Mouse (Mus musculus): ENCODE results near the gene Zscan5b. TPM values are rescaled to one million over a fixed set of nuclear protein-coding genes. Genes with fewer than 3 reads are reported as not detected.
"Not testable (repeated sequence)": the region's sequence is repeated elsewhere in the genome, so short reads cannot be mapped to it uniquely, and the experiment has no call there.

Zscan5b gene
- total RNA-seq, 1 experiment from 2014 or later: not detected

DNA sequence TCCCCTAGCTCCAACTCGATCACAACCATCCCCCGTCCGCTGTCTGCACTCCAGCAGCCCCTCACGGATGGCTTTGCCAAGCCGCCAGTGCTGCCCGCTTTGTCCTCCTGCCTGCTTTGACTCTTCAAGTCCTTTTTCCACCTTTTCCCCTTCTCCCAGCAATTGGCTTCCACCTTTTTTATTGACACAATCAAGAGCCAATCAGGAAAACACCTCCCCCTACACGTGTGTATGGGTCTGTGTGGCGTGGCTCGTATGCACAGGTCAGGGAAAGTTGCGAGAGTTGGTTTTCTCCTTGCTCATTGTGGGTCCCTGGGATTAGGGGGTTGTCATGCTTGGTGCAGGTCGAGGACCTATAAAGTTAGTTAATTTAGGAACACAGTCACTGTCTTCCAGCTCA, 17.7 kb downstream of the Zscan5b start:
- no peak for ATAC-seq (replicated peaks; ENCODE audit: insufficient number of reproducible peaks, low FRiP score, low TSS enrichment, poor library complexity, severe bottlenecking)

DNA sequence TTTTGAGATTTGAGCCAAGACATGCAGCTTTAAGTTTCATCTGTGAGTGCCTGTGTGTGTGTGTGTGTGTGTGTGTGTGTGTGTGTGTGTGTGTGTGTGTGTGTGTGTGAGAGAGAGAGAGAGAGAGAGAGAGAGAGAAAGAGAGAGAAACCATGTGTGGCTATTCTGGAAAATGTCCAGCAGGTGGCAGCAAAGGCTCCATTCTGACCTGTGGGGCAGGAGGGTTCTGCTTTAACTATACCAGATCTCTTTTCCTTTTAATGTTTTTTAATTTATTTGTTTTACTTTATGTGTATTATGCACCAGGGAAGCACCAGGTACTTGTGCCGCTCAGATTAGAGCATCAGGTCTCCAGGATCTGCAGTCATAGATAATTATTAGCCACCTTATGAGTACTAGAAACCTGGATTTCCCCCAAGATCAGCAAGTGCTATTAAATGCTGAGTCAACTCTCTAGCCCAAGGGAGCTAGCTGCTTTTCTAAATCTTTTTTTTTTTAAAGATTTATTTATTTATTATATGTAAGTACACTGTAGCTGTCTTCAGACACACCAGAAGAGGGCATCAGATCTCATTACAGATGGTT, 18.9 kb downstream of the Zscan5b start:
- ATAC-seq (replicated peaks; ENCODE audit: insufficient number of reproducible peaks, low FRiP score, low TSS enrichment, poor library complexity, severe bottlenecking): not testable (repeated sequence)

DNA sequence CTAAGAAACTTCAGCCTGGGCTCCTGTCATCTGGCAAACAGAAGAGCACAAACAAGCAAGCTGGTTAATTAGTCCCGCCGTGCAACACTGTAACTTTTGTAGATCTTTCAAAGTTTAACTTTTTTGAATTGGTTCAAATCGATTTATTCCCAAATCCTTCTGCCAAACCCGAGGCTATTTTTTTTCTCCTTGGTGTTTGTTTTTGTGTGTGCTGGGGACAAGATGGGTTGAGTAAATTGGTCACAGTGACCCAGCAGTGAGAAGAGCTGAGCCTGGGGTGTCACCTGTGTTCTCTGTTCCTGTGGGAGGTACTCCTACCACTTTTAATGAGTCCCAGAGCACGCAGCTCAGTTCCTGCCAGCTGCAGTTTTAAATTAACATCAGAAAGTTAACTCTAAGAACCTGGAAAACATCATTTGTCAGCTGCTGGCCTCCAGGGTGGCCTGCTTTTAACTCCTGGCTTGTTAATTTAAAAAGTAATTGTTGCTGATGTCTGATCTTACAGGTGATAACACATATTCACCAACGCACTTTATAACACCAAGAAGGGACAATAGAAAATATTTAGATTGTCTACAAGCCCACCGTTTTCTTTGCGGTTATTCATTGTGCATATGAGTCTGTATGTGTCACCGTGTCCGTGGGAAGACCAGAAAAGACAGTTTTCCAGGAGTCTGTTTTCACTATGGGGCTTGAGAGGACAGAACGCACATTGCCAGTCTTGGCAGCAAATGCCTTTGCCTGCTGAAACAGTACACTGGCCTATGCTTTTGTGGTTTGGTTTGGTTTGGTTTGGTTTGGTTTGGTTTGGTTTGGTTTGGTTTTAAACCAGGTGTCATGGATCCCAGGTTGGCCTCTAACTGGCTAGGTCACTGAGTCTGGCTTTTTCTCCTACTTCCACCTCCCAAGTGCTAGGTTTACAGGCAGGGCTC, 22.5 kb downstream of the Zscan5b start:
- ATAC-seq (replicated peaks; ENCODE audit: insufficient number of reproducible peaks, low FRiP score, low TSS enrichment, poor library complexity, severe bottlenecking): no peak

DNA sequence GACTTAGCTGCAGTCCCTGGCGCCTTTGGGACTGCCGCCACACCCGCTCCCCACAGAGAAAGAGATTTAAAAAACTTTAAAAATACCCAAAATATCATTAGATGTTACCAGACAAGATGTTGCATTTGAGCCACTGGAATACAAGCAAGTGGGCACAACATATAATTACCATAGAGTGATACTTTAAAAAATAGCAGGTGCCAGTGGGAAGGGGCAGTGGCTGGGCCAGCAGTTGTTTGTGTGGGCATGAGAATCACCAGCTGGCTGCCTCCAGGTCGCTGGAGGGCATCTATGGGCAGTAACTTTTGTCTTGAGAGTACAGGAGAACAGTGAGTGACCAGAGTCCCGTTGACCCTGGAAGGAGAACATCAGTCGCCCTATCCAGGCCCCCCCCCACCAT, 30.3 kb downstream of the Zscan5b start, which contains the start of gene Epp13:
Gene Epp13 (plus strand): TSS at position 301 of the 400 bp plus-strand sequence.
- no peak for ATAC-seq (replicated peaks; ENCODE audit: insufficient number of reproducible peaks, low FRiP score, low TSS enrichment, poor library complexity, severe bottlenecking)

DNA sequence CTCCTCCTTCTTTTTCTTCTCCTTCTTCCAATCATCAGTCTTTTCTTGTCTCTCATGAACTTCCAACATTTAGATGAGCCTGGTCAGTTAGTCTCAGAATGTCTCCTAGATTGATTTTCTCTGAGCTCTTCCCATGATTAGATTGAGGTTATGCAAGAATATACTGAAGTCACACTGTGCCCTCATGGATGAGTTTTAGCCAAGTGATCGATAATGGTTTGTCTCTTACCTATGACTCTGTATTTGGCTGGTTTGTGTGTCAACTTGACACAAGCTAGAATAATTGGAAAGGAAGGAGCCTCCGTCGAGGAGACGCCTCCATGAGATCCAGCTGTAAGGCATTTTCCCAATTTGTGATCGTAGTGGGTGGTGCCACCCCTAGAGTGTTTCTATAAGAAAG, 32.4 kb downstream of the Zscan5b start:
- ATAC-seq (replicated peaks; ENCODE audit: insufficient number of reproducible peaks, low FRiP score, low TSS enrichment, poor library complexity, severe bottlenecking): no peak

DNA sequence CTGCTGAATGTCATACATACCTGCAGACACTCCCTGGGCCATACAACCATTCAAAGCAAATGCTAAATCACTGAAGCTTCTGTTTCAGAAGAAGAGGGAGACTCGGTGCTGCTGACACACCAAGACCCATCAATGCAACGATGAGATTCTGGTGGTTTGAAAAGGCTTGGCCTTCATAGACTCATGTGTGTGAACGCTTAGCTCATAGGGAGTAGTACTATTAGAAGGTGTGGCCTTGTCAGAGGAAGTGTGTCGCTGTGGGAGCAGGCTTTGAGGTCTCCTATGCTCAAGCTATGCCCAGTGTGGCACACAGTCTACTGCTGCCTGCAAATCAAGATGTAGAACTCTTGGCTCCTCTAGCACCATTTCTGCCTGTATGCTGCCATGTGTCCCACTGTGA, 35.3 kb downstream of the Zscan5b start:
- no peak for ATAC-seq (replicated peaks; ENCODE audit: insufficient number of reproducible peaks, low FRiP score, low TSS enrichment, poor library complexity, severe bottlenecking)

DNA sequence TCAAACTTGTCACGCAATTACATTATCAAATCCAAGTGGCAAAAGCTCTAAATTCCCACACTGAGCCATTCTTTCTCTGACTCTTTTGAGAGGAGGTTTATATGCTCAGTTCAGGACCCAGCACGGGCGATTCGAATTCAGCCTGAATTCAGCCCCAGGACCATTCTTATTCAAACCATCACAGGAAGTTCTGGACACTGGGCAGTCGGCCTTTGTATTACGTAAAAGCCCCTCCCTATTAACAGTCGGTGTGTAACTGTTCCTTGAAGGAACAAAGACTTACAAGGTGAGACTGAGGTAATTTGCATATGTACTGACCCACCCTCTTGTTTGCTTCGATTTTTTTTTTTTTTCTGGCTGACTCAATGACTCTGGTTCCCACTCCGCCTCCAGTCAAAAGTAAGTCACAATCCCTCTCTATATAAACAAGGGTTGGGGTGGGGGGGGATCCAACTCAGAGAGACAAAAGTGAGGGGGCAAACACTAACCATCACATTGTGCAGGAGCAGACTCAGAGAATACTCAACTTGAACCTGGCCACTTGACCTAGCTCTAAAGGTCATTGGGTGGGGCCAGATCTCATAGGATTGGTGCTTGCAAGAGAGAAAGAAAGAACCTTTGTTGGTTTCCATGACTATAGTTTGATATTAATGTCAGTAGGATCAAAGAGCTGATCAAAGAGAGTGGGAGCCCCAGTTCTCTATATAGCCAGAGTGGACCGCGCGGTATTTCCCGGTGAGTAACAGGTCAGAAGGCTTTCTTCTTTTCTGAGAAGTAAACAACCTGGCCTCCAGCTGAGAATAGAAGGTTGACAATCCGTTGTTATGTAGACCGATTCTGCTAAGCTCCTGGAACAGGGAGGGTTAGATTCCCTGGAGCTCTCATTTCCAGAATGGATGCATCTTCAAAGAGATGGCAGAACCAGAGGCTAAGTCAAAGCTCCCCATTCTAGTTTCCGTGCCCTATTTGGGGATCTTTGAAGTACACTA, 36.4 kb downstream of the Zscan5b start:
- ATAC-seq (replicated peaks; ENCODE audit: insufficient number of reproducible peaks, low FRiP score, low TSS enrichment, poor library complexity, severe bottlenecking): no peak

DNA sequence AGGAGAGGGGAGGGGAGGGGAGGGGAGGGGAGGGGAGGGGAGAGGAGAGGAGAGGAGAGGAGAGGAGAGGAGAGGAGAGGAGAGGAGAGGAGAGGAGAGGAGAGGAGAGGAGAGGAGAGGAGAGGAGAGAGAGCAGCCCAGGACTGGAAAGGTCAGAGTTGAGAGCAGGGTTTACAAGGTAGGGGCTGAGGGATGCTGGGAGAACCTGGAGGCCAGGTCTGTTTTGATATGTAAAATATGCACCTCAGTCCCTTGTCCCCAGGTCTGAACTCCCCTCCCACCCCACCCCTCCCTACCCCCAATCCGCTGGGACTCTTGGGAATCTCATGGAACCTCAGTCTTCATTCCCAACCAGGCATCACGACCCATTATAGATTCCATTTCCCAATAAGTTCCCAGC, 37.9 kb downstream of the Zscan5b start:
- ATAC-seq (replicated peaks; ENCODE audit: insufficient number of reproducible peaks, low FRiP score, low TSS enrichment, poor library complexity, severe bottlenecking): not testable (repeated sequence)

DNA sequence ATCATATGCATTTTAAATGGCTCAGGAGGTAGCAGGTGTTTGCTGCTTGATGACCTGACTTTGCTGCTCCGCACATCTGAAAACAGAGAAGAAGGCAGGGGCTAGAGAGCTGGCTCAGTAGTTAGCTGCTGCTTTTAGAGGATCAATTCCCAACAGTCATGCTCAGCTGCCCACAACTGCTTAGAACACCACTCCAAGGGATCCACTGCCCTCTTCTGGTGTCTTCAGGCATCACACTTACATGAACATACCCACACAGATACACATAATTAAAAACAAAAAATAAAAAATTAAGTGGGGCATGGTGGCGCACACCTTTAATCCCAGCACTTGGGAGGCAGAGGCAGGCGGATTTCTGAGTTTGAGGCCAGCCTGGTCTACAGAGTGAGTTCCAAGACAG, 40.0 kb downstream of the Zscan5b start:
- ATAC-seq (replicated peaks; ENCODE audit: insufficient number of reproducible peaks, low FRiP score, low TSS enrichment, poor library complexity, severe bottlenecking): no peak

DNA sequence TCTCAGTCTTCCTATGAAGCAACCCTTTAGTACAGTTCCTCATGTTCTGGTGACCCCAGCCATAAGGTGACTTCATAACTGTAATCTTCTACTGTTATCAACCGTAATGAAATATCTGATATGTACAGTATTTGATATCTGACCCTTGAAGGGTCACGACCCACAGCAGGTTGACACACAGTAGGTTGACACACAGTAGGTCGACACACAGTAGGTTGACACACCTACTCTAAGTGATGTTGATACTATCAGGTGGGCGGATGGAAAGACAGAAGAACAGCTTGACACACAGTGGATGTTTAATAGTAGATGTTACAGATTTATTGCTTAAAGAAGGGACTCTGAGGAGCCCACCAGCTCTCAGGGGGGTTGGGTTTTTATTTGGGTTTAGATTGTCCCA, 40.9 kb downstream of the Zscan5b start:
- no peak for ATAC-seq (replicated peaks; ENCODE audit: insufficient number of reproducible peaks, low FRiP score, low TSS enrichment, poor library complexity, severe bottlenecking)

DNA sequence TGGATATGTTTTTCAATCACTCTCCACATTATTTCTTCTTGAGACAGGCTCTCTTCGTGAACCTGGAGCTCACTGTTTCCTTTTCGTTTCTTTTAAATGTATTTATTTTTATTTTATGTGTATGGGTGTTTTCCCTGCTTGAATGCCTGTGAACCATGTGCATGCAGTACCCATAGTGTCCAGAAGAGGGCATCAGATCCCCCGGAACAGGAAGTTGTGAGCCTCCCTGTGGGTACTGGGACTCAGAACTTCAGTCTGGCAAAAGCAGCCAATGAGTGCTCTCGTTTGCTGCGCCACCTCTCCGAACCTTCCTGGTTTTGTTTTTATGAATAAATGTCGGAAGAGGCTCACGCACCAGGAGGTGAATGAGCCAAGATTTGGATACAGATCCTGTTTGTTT, 43.6 kb downstream of the Zscan5b start:
- no peak for ATAC-seq (replicated peaks; ENCODE audit: insufficient number of reproducible peaks, low FRiP score, low TSS enrichment, poor library complexity, severe bottlenecking)

DNA sequence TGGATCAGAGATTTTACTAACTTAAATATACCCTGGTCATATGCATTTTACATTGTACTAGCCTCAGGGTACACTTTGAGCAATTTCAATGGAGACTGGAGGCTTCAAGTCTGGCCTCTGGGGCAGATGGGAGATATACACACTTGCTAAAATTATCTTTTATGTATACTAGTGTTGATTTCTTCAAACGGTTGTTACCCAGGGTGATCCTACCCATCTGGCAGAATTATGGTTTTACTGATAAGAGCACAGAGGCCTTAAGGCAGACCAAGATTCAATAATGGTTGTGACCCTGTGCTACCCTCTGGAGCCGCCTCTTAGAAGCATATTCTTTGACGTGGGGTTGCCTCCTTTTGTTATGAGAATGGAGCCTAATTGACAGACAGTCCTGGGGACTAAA, 55.8 kb downstream of the Zscan5b start:
- ATAC-seq (replicated peaks; ENCODE audit: insufficient number of reproducible peaks, low FRiP score, low TSS enrichment, poor library complexity, severe bottlenecking): no peak

DNA sequence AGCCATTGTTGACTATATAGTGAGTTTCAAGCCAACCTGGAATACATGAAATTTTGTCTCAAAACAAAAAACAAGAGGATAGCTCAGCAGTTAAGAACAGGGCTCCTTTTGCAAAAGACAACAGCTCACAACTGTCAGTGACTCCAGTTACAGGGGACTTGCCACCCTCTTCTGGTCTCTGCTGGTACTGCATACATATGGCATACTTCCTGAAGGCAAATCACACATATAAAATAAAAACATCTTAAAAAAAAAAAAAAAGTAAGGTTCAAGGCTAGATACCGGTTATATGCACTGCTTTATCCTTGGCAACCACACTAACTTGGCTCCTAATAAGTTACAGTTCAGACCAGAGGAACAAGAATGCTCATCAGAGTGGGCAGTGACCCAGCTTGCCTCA, 60.7 kb downstream of the Zscan5b start:
- ATAC-seq (replicated peaks; ENCODE audit: insufficient number of reproducible peaks, low FRiP score, low TSS enrichment, poor library complexity, severe bottlenecking): no peak

DNA sequence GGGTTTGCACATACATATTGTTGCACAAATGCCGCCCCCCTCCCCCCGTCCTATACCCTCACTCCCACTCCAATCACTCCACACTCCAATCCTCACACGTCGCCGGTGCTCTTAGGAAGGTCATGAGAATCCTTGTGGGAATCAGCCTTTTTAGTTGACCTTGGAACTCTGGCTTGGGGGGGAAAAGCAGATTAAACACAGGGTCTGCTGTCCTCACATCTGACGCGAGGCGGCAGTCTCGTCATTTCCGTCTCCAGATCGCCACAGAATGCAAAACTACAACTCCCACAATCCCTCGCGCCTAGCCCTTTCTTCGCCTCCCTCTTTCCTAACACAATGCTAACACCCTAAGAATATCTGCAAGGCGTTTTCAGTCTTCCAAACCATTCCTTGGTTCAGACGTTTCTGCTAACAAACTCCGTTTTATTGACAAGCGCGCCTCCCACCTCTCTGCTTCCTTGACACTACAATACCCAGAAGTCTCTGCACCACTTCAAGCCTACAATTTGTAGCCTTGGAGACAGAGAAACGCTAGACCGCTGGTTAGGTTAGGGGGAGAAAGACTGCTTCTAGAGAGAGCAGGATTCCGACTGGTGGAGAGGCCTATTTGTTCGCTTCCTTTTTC, 61.5 kb downstream of the Zscan5b start:
- peak; percentile 60 for ATAC-seq (replicated peaks; ENCODE audit: insufficient number of reproducible peaks, low FRiP score, low TSS enrichment, poor library complexity, severe bottlenecking)

DNA sequence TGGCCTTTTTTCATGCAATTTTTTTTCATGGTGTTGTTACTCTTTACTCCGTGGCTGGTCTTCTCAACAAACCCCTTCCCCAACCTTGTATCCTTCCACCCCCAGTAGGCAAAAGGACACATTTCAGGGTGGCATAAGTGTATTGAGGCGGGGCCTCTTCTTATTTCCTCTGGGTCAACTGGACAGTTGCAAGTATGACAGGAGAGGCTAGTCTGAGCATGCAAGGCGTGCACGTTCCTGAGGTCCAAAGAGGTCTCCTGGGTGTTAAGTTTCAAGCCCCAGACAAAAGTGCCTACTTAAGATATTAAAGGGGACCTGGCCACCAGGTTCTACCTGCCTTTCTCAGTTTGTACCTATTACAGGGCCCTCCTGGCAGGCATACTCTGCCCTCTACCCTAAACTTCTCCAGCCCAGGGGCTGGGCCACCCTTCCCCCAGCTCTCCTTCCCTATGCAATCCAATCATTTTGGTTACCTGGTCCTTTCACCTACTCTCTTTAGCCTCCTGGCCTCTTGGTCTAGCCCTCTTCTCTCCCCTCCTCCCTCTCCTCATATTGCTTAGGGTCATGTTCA, 62.4 kb downstream of the Zscan5b start:
- no peak for ATAC-seq (replicated peaks; ENCODE audit: insufficient number of reproducible peaks, low FRiP score, low TSS enrichment, poor library complexity, severe bottlenecking)

DNA sequence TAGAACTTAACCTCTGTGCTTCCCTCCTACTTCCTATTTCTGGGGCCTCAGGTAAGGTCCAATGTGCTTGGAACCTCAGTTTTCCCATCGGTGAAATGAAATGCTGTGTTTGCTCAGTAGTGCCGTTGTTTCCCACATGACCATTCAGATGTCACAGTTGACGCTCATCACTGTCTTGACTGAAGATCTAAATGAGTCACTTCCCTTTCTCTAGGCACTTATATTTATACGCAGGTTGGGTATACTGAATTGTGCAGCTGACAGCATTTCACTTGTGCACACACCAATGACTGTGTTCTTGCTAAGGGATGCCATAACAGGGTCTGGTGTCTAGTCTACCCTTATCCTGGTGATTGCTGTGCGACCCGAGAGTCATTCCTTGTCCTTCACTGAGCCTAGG, 63.3 kb downstream of the Zscan5b start:
- ATAC-seq (replicated peaks; ENCODE audit: insufficient number of reproducible peaks, low FRiP score, low TSS enrichment, poor library complexity, severe bottlenecking): no peak

DNA sequence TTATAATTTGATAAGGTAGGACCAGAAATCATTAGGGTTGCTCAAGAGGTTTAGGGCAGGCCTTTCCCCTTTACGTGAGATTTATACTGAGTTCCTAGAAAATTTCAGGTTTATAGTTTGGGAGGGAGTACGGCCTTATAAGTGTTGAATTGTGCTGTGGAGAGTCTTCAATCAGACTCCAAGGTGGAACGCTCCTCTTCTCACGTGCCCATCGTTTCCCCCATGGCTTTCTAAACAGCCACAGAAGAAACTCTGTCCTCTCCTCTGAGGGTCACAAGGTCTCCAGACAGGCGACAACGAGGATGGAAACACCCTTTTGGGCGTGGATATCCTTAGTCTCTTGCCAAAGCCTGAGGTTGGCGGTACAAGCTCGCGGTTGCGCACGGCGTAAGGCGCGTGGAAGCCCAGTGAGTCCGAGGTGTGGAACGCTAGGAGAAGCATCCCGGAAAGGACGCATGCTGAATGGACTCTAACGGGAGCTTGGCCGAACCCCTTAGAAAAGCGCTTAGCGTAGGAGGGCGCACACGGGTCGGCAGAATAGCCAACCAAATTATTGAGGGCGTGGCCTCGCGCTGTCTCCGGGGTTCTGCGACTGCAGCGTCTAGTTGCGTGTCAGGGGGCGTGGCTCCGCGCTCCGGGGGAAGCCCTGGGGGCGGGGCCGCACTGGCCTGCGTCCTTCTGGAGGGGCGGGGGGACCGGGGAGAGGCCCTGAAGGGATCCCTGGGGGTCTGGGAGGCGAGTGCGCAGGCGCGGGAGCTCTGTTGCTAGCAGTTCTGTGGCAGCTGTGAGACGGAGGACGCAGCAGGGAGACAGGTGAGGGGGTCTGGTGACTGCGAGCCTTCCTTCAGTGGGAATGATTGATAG, 64.0 kb downstream of the Zscan5b start, which contains the start of gene Zfp667:
Gene Zfp667 (plus strand): TSS at position 738 of the 864 bp plus-strand sequence.
- peak; percentile 60 for ATAC-seq (replicated peaks; ENCODE audit: insufficient number of reproducible peaks, low FRiP score, low TSS enrichment, poor library complexity, severe bottlenecking)

Measured in monocyte, adult 5-6 weeks (primary cell).